Mouse (Mus musculus) spleen, adult 2 months (tissue): ENCODE data around the gene Tmem109. TPM values are rescaled to one million over a fixed set of nuclear protein-coding genes. Genes with fewer than 3 reads are reported as not detected.

Source experiments
- DNase-seq, 2 experiments: peaks; one replicate each; pipeline versions ENCODE4 v3.0.0 to v3.0.0-alpha.2; 2012 to 2021; ENCODE audit warnings: low spot score in 2 of 2, low read depth in 1 of 2
- H3K27ac ChIP-seq: fragments of 200-500 bp; 2 replicates; pipeline ENCODE4 v1.5.1; 2012; ENCODE audit warnings: low read length, inconsistent platforms; ENCODE audit not compliant: insufficient read depth
- H3K27me3 ChIP-seq: fragments of 200-500 bp; 2 replicates; pipeline ENCODE4 v1.6.1; 2012; ENCODE audit warnings: mild to moderate bottlenecking, moderate library complexity, low read length, inconsistent platforms; ENCODE audit not compliant: control insufficient read depth, insufficient read depth
- H3K36me3 ChIP-seq: fragments of 200-500 bp; 2 replicates; pipeline ENCODE4 v1.6.1; 2012; ENCODE audit warnings: mild to moderate bottlenecking, low read length, inconsistent platforms; ENCODE audit not compliant: control insufficient read depth, insufficient read depth
- H3K4me1 ChIP-seq: fragments of 200-500 bp; 2 replicates; pipeline ENCODE4 v1.6.1; 2011; ENCODE audit warnings: inconsistent platforms; ENCODE audit not compliant: control insufficient read depth, insufficient read depth, insufficient read length
- H3K4me3 ChIP-seq: fragments of 200-500 bp; 2 replicates; pipeline ENCODE4 v1.5.1; 2011; ENCODE audit warnings: mild to moderate bottlenecking, inconsistent platforms; ENCODE audit not compliant: insufficient read depth, insufficient read length; ENCODE audit errors: extremely low read depth
- CTCF ChIP-seq: fragments of 200-500 bp; IDR thresholded peaks from 2 replicates; pipeline ENCODE4 v1.5.1; 2011; ENCODE audit warnings: mild to moderate bottlenecking, inconsistent platforms; ENCODE audit not compliant: insufficient read depth, insufficient read length, insufficient replicate concordance; ENCODE audit errors: extremely low read depth
- POLR2A ChIP-seq: fragments of 200-500 bp; IDR thresholded peaks from 2 replicates; pipeline ENCODE4 v1.6.1; 2011; ENCODE audit warnings: low read depth, low read length, inconsistent platforms
- WGBS: fragments of 180-500 bp; shearing (Covaris S2); methylation state at CpG from one replicate; pipeline ENCODE4 v1.1.7; 2018; 5-methylcytosine and 5-hydroxymethylcytosine counted together
- polyA plus RNA-seq: library from polyadenylated mRNA; depleted of rRNA; stranded (reverse); fragments of >200 nt; gene quantifications from 2 replicates; pipeline ENCODE4 v1.2.3, GENCODE M21; 2012

Tmem109 gene
- polyA plus RNA-seq, 1 experiment: 45.8 TPM

GRCm38 (mm10) chr19:10860072-10860497 lies 21.7 kb downstream of the Tmem109 start:
- DNase-seq: no peak
- no peaks in the 10 kb centered on the region for H3K27me3 ChIP-seq
- WGBS: 85% methylated on average over 22 of the region's 22 CpGs

GRCm38 (mm10) chr19:10856520-10856919 lies 25.3 kb downstream of the Tmem109 start:
- Histone ChIP-seq H3K4me3 (no peak overlapping the region), H3K36me3 (peaks cover 4% of the 10 kb centered on the region; the same call in 1 of the 2 replicates)

More at GRCm38 (mm10) chr19:10860072-10860497, 21.7 kb downstream of the Tmem109 start:
- H3K4me1 ChIP-seq: no peaks in the 10 kb centered on the region; the same call in 1 of the 2 replicates
- H3K36me3 ChIP-seq: peaks cover 2% of the 10 kb centered on the region; the same call in 1 of the 2 replicates
- H3K27ac ChIP-seq: no peak overlapping the region
- TF ChIP-seq POLR2A (no peak), CTCF (no peak)
- H3K4me3 ChIP-seq: no peak overlapping the region

GRCm38 (mm10) chr19:10855422-10855821 lies 26.4 kb downstream of the Tmem109 start:
- TF ChIP-seq POLR2A: no peak
- no peak for TF ChIP-seq CTCF

More at GRCm38 (mm10) chr19:10856520-10856919, 25.3 kb downstream of the Tmem109 start:
- TF ChIP-seq POLR2A: no peak
- H3K27me3 ChIP-seq: no peaks in the 10 kb centered on the region
- WGBS: 65% methylated on average over 2 of the region's 2 CpGs
- DNase-seq: no peak
- no peak overlapping the region for H3K27ac ChIP-seq
- H3K4me1 ChIP-seq: no peaks in the 10 kb centered on the region; the same call in 1 of the 2 replicates

GRCm38 (mm10) chr19:10847311-10848087 lies 34.3 kb downstream of the Tmem109 start:
- no peak for TF ChIP-seq POLR2A
- TF ChIP-seq CTCF: no peak
- DNase-seq: no peak
- Histone ChIP-seq H3K4me1 (peaks cover 25% of the 10 kb centered on the region), H3K27ac (no peak overlapping the region), H3K36me3 (no peaks in the 10 kb centered on the region; the same call in 1 of the 2 replicates), H3K27me3 (no peaks in the 10 kb centered on the region), H3K4me3 (no peak overlapping the region)
- 73% methylated on average over 3 of the region's 3 CpGs for WGBS

More at GRCm38 (mm10) chr19:10855422-10855821, 26.4 kb downstream of the Tmem109 start:
- no peak for DNase-seq
- H3K36me3 ChIP-seq: peaks cover 4% of the 10 kb centered on the region; the same call in 1 of the 2 replicates
- no peaks in the 10 kb centered on the region; the same call in 1 of the 2 replicates for H3K4me1 ChIP-seq
- H3K27ac ChIP-seq: no peak overlapping the region
- 86% methylated on average over 3 of the region's 3 CpGs for WGBS
- no peaks in the 10 kb centered on the region for H3K27me3 ChIP-seq
- no peak overlapping the region for H3K4me3 ChIP-seq

- H3K27ac ChIP-seq: no peak overlapping the region
- TF ChIP-seq CTCF (no peak), POLR2A (no peak)
- H3K4me1 ChIP-seq: peaks cover 30% of the 10 kb centered on the region
- no peaks in the 10 kb centered on the region for H3K27me3 ChIP-seq
- no peak for DNase-seq
- H3K36me3 ChIP-seq: no peaks in the 10 kb centered on the region; the same call in 1 of the 2 replicates
- 89% methylated on average over 7 of the region's 7 CpGs for WGBS
- no peak overlapping the region for H3K4me3 ChIP-seq
These were observed 35.7 kb downstream of the Tmem109 start for GRCm38 (mm10) chr19:10846150-10846549.

GRCm38 (mm10) chr19:10845454-10845853 lies 36.3 kb downstream of the Tmem109 start:
- Histone ChIP-seq H3K27me3 (no peaks in the 10 kb centered on the region), H3K4me3 (no peak overlapping the region), H3K36me3 (no peaks in the 10 kb centered on the region; the same call in 1 of the 2 replicates), H3K4me1 (peaks cover 30% of the 10 kb centered on the region), H3K27ac (no peak overlapping the region)
- DNase-seq: peak in 1 of 2 experiments; percentile 39
- 50% methylated on average over 3 of the region's 3 CpGs for WGBS
- TF ChIP-seq CTCF (no peak), POLR2A (no peak)

- 59% methylated on average over 5 of the region's 5 CpGs for WGBS
- DNase-seq: no peak
These were observed 37.6 kb downstream of the Tmem109 start for GRCm38 (mm10) chr19:10844206-10844605.

More at GRCm38 (mm10) chr19:10844206-10844605, 37.6 kb downstream of the Tmem109 start:
- Histone ChIP-seq H3K27me3 (no peaks in the 10 kb centered on the region), H3K36me3 (no peaks in the 10 kb centered on the region; the same call in 1 of the 2 replicates), H3K4me3 (no peak overlapping the region), H3K4me1 (peaks cover 36% of the 10 kb centered on the region), H3K27ac (no peak overlapping the region)
- TF ChIP-seq CTCF (no peak), POLR2A (no peak)
